Mouse (Mus musculus): ENCODE measurements around the gene Trim41. TPM values are rescaled to one million over a fixed set of nuclear protein-coding genes. Genes with fewer than 3 reads are reported as not detected.
"Not testable (repeated sequence)": the region's sequence is repeated elsewhere in the genome, so short reads cannot be mapped to it uniquely, and the experiment has no call there.

Trim41 gene
- polyA plus RNA-seq, 1 experiment from 2014 or later = 3.6 TPM

DNA sequence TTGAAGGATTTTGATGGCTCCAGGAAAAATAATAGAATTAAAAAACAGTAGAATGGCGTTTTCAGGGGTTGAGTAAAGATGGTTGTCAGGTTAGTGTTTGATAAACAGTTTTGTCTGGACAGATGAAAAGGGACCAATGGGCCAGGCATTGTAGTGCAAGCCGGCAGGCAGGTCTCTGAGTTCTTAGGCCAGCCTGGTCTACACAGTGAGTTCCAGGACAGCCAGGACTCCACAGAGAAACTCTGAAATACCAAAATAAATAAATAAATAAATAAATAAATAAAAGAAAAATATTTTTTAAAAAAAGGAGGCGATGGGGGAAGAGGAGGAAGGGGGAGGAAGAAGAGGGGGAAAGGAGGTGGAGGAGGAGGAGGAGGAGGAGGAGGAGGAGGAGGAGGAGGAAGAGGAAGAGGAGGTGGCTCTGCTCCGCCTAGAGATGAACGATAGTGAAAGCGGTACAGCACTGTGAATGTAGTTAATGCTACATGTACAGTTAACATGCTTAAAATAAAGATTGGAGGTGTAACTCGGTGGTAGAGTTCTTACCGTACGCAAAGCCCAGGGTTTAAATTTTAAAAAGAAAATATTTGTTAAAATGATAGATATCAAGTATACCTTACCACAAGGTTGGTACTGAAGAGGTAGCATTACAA is 16.1 kb upstream of the Trim41 start:
- Histone ChIP-seq H3K27ac (ENCODE audit: low read depth, low read length) (no peak overlapping the region), H3K4me3 (ENCODE audit: low read depth, low read length) (peak overlapping the region; percentile 40; the same call in 1 of the 2 replicates), H3K36me3 (ENCODE audit: control insufficient read depth, insufficient read depth, low read length) (no peaks in the 10 kb centered on the region), H3K9ac (ENCODE audit: low read length) (no peak overlapping the region), H3K9me3 (ENCODE audit: control insufficient read depth, low read length) (no peaks in the 10 kb centered on the region), H3K4me1 (ENCODE audit: control insufficient read depth, insufficient read depth, low read length) (0 out of 2 replicates have a peak, but pooled peaks cover 3% of the 10 kb centered on the region), H3K27me3 (ENCODE audit: control insufficient read depth, insufficient read depth, low read length) (peaks cover 5% of the 10 kb centered on the region; the same call in 1 of the 2 replicates), H3K4me2 (ENCODE audit: low read depth) (peak overlapping the region; percentile 35)
- WGBS = 47% methylated on average over 8 of the region's 9 CpGs
- DNase-seq (ENCODE audit: low spot score) = no peak
- ATAC-seq (ENCODE audit: insufficient read depth, low FRiP score, low TSS enrichment) = no peak

DNA sequence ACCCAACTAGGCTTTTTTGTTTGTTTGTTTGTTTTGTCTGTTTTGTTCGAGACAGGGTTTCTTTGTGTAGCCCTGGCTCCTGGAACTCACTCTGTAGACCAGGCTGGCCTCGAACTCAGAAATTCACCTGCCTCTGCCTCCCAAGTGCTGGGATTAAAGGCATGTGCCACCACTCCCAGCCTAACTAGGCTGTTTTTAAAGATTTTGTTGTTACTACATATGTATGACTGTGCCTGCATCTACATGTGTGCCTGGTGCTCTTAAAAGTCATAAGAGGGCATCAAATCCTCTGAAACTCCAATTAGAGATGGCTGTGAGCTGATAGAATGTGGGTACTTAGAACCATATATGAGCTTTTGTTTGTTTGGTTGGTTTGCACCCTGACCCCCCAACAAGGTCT is 14.1 kb upstream of the Trim41 start:
- H3K9me3 ChIP-seq (ENCODE audit: control insufficient read depth, low read length) = no peaks in the 10 kb centered on the region
- WGBS = 88% methylated on average over 2 of the region's 2 CpGs
- no peak overlapping the region for H3K9ac ChIP-seq (ENCODE audit: low read length)
- no peaks in the 10 kb centered on the region for H3K4me1 ChIP-seq (ENCODE audit: control insufficient read depth, insufficient read depth, low read length)
- no peak overlapping the region for H3K27ac ChIP-seq (ENCODE audit: low read depth, low read length)
- ATAC-seq (ENCODE audit: insufficient read depth, low FRiP score, low TSS enrichment) (no peak), DNase-seq (ENCODE audit: low spot score) (no peak)
- H3K4me2 ChIP-seq (ENCODE audit: low read depth) = no peak overlapping the region
- no peak overlapping the region for H3K4me3 ChIP-seq (ENCODE audit: low read depth, low read length)
- H3K36me3 ChIP-seq (ENCODE audit: control insufficient read depth, insufficient read depth, low read length) = no peaks in the 10 kb centered on the region
- H3K27me3 ChIP-seq (ENCODE audit: control insufficient read depth, insufficient read depth, low read length) = no peaks in the 10 kb centered on the region

DNA sequence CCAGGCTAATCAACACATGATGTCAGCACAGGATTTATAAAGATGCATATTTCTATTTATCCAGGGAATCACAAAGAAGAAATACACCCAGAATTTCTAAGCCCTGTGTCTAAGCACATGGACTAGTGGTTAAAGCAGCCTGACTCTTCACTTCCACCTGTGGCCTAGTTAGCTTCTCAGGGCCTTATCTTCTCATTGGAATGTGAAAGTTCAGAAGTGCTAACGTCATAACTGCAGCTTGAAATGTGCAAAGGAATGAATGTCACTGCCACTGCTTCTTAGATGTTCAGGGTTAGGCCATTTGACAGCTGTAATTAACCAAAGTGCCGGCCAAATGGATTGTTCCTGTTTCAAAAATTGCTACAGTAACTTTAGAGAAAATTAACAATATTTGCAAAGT is 13.1 kb upstream of the Trim41 start:
- no peak for ATAC-seq (ENCODE audit: insufficient read depth, low FRiP score, low TSS enrichment)

DNA sequence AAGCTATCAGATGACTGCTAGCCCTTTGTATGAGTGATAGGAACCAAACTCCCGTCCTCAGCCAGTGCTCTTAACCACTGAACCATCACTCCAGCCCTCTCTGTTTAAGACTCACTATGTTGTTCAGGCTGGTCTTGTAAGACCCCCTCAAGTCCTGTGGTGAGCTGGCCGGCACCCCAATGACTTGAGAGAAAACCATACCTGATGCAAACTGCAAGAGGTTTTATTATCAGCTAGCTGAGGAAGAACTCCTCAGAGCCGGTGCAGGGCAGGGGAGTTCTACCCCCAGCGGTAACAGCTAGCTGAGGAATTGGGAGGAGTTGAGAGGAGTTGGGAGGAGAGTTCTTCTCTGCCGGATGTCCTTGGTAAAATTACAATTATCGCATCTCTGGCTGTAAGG is 10.8 kb upstream of the Trim41 start:
- no peaks in the 10 kb centered on the region for H3K9me3 ChIP-seq (ENCODE audit: control insufficient read depth, low read length)
- 77% methylated on average over 6 of the region's 6 CpGs for WGBS

More for the DNA sequence above, 13.1 kb upstream of the Trim41 start:
- Histone ChIP-seq H3K9ac (ENCODE audit: low read length) (no peak overlapping the region), H3K4me1 (ENCODE audit: control insufficient read depth, insufficient read depth, low read length) (no peaks in the 10 kb centered on the region), H3K9me3 (ENCODE audit: control insufficient read depth, low read length) (no peaks in the 10 kb centered on the region), H3K27me3 (ENCODE audit: control insufficient read depth, insufficient read depth, low read length) (no peaks in the 10 kb centered on the region), H3K36me3 (ENCODE audit: control insufficient read depth, insufficient read depth, low read length) (no peaks in the 10 kb centered on the region), H3K27ac (ENCODE audit: low read depth, low read length) (no peak overlapping the region), H3K4me2 (ENCODE audit: low read depth) (no peak overlapping the region), H3K4me3 (ENCODE audit: low read depth, low read length) (no peak overlapping the region)
- DNase-seq (ENCODE audit: low spot score) = no peak
- WGBS = 76% methylated on average over 2 of the region's 2 CpGs

DNA sequence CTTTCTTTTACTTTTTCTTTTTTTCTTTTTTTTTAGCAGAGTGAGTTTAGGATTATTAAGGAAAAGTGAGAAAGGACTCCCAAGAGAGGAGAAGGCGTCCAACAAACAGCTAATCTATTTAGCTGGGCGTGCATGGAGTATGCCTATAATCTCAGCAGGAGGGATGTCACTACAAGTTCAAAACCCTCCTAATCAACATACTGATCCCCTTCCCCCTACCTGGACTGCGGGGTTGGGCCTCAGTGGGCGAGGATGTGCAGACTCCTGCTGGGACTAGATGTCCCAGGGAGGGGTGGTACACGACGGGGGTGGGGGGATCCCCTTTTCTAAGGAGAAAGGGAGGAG is 9.6 kb upstream of the Trim41 start:
- Histone ChIP-seq H3K4me3 (ENCODE audit: low read depth, low read length) (peak overlapping the region; percentile 38), H3K9ac (ENCODE audit: low read length) (peak overlapping the region; percentile 41; the same call in 1 of the 2 replicates), H3K4me2 (ENCODE audit: low read depth) (peak overlapping the region; percentile 40), H3K4me1 (ENCODE audit: control insufficient read depth, insufficient read depth, low read length) (no peaks in the 10 kb centered on the region), H3K9me3 (ENCODE audit: control insufficient read depth, low read length) (no peaks in the 10 kb centered on the region), H3K36me3 (ENCODE audit: control insufficient read depth, insufficient read depth, low read length) (no peaks in the 10 kb centered on the region), H3K27me3 (ENCODE audit: control insufficient read depth, insufficient read depth, low read length) (peaks cover 7% of the 10 kb centered on the region), H3K27ac (ENCODE audit: low read depth, low read length) (no peak overlapping the region)
- WGBS = 0% methylated on average over 6 of the region's 6 CpGs
- DNase-seq (ENCODE audit: low spot score) = peak; percentile 54
- peak; percentile 25; the same call in 1 of the 2 replicates for ATAC-seq (ENCODE audit: insufficient read depth, low FRiP score, low TSS enrichment)

More for the DNA sequence above, 10.8 kb upstream of the Trim41 start:
- Histone ChIP-seq H3K4me3 (ENCODE audit: low read depth, low read length) (no peak overlapping the region), H3K27me3 (ENCODE audit: control insufficient read depth, insufficient read depth, low read length) (peaks cover 7% of the 10 kb centered on the region), H3K4me1 (ENCODE audit: control insufficient read depth, insufficient read depth, low read length) (no peaks in the 10 kb centered on the region), H3K9ac (ENCODE audit: low read length) (no peak overlapping the region), H3K27ac (ENCODE audit: low read depth, low read length) (no peak overlapping the region), H3K4me2 (ENCODE audit: low read depth) (no peak overlapping the region), H3K36me3 (ENCODE audit: control insufficient read depth, insufficient read depth, low read length) (no peaks in the 10 kb centered on the region)
- ATAC-seq (ENCODE audit: insufficient read depth, low FRiP score, low TSS enrichment) (no peak), DNase-seq (ENCODE audit: low spot score) (no peak)

DNA sequence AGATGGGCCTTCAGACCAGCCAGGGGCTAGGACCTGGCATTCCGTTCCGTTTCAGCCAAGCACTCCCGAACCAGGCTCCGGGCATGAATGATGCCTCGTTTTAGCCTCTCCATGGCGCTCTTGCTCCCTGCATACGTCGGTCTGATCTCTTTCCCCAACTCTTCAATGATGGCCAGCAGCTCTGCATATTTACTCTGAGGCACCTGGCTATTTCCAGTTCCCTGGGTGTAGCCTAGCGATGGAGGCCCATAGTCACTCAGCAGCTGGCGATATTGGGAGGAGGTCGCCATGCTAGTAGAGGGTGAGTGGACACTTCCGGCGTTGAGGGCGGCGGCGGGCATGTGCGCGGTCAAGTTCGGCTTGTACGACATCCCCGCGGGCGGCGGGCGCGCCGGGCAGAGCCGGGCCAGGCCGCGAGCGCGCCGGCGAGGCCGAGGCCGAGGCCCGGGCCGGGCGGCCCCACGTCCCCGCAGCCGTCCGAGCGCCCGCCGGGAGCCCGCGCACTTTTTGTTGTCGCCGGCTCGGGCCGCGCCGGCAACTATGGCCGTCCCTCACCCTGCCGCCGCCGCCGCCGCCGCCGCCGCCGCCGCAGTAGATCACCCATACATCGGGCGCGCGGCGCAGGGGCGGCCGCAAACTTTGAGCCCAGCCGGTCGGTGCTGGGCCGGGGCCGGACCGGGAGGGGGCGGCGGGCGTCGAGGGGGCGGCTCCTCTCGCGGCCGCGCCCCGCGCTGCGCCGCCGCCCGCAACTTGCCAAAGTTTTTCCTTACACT is 9.0 kb upstream of the Trim41 start, which contains the start of the genes Trim7 and Gm12184:
TSS of gene Trim7 (plus strand) at position 162 of the 773 bp plus-strand sequence.
TSS of gene Gm12184 (minus strand) at position 677 of the 773 bp plus-strand sequence.
- H3K4me3 ChIP-seq (ENCODE audit: low read depth, low read length) = peak within 1 kb of the TSS; percentile 38
- peak; percentile 75 for ATAC-seq (ENCODE audit: insufficient read depth, low FRiP score, low TSS enrichment)
- DNase-seq (ENCODE audit: low spot score); H3K4me1 ChIP-seq (ENCODE audit: control insufficient read depth, insufficient read depth, low read length); H3K27ac ChIP-seq (ENCODE audit: low read depth, low read length); H3K36me3 ChIP-seq (ENCODE audit: control insufficient read depth, insufficient read depth, low read length); H3K27me3 ChIP-seq (ENCODE audit: control insufficient read depth, insufficient read depth, low read length); H3K9me3 ChIP-seq (ENCODE audit: control insufficient read depth, low read length): not testable (repeated sequence)
- H3K4me2 ChIP-seq (ENCODE audit: low read depth) = peak within 1 kb of the TSS; percentile 40
- peak within 1 kb of the TSS; percentile 41; the same call in 1 of the 2 replicates for H3K9ac ChIP-seq (ENCODE audit: low read length)
- WGBS = under 1% methylated on average over 41 of the region's 92 CpGs

DNA sequence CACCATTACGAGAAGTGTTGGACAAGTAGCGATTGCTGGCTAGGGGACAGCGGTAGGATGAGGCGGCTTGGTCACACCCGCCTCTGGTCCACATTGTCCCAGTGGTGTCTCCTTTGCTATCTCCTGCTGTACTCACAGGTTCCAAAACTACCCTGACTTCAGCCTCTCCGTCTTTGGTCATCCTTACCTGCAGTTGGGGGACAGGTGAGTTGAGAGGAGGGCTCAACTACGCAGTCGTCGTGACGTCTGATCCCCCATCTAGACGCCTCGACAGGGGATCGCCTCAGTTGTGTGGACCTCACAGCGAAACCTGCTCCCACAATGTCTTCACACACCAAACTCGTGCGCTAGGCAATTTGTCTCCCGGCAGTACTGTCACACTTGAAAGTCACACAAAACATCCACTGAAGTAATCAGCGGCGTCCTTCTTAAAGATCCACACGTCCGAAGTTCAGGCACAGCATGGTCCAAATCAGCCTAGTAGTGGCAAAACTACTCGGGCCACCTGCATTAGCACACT is 7.2 kb upstream of the Trim41 start:
- Histone ChIP-seq H3K9me3 (ENCODE audit: control insufficient read depth, low read length) (no peaks in the 10 kb centered on the region), H3K27ac (ENCODE audit: low read depth, low read length) (no peak overlapping the region), H3K27me3 (ENCODE audit: control insufficient read depth, insufficient read depth, low read length) (peaks cover 7% of the 10 kb centered on the region), H3K9ac (ENCODE audit: low read length) (no peak overlapping the region), H3K36me3 (ENCODE audit: control insufficient read depth, insufficient read depth, low read length) (no peaks in the 10 kb centered on the region), H3K4me3 (ENCODE audit: low read depth, low read length) (peak overlapping the region; percentile 32), H3K4me1 (ENCODE audit: control insufficient read depth, insufficient read depth, low read length) (no peaks in the 10 kb centered on the region), H3K4me2 (ENCODE audit: low read depth) (peak overlapping the region; percentile 43)
- ATAC-seq (ENCODE audit: insufficient read depth, low FRiP score, low TSS enrichment) (no peak), DNase-seq (ENCODE audit: low spot score) (no peak)
- 4% methylated on average over 22 of the region's 22 CpGs for WGBS

DNA sequence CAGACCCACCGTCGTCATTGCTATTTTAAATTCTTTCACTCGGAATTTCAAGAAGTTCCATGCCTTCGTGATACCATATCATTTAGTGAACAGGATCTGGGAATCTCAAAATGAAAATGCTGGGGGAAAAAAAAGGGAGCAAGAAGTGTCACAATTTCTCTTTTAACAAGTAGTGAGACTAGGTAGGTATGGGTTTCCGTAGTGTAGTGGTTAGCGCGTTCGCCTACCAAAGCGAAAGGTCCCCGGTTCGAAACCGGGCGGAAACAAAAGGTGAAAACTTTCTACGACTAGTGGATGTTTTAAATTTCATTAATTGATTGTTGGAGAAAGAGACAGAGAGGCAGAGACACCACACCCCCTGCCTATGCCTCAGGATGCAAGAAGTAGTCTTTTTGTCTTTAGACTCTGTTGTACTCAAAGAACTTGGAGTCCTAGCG is 6.4 kb upstream of the Trim41 start:
- Histone ChIP-seq H3K27ac (ENCODE audit: low read depth, low read length) (no peak overlapping the region), H3K4me2 (ENCODE audit: low read depth) (peak overlapping the region; percentile 43), H3K27me3 (ENCODE audit: control insufficient read depth, insufficient read depth, low read length) (peaks cover 7% of the 10 kb centered on the region), H3K4me1 (ENCODE audit: control insufficient read depth, insufficient read depth, low read length) (no peaks in the 10 kb centered on the region), H3K9me3 (ENCODE audit: control insufficient read depth, low read length) (no peaks in the 10 kb centered on the region), H3K9ac (ENCODE audit: low read length) (no peak overlapping the region), H3K36me3 (ENCODE audit: control insufficient read depth, insufficient read depth, low read length) (no peaks in the 10 kb centered on the region), H3K4me3 (ENCODE audit: low read depth, low read length) (peak overlapping the region; percentile 32)
- DNase-seq (ENCODE audit: low spot score) (peak; percentile 82), ATAC-seq (ENCODE audit: insufficient read depth, low FRiP score, low TSS enrichment) (peak; percentile 43; the same call in 1 of the 2 replicates)
- WGBS = under 1% methylated on average over 15 of the region's 15 CpGs
